Mouse (Mus musculus) heart, adult 2 months (tissue): ENCODE data around the gene Tekt4.

Experiments
- CTCF ChIP-seq: fragments of 200-600 bp; IDR thresholded peaks from 2 replicates; pipeline ENCODE4 v1.8.1; 2022; ENCODE audit warnings: antibody characterized with exemption, mild to moderate bottlenecking, moderate library complexity
- EP300 ChIP-seq: fragments of 200-500 bp; IDR thresholded peaks from 2 replicates; pipeline ENCODE4 v1.6.1; 2011; ENCODE audit warnings: low read depth, low read length, control low read depth; ENCODE audit not compliant: insufficient read depth
- POLR2A ChIP-seq: fragments of 200-500 bp; IDR thresholded peaks from 2 replicates; pipeline ENCODE4 v1.6.1; 2011; ENCODE audit warnings: mild to moderate bottlenecking, low read depth, low read length, control low read depth; ENCODE audit not compliant: insufficient read depth

DNA sequence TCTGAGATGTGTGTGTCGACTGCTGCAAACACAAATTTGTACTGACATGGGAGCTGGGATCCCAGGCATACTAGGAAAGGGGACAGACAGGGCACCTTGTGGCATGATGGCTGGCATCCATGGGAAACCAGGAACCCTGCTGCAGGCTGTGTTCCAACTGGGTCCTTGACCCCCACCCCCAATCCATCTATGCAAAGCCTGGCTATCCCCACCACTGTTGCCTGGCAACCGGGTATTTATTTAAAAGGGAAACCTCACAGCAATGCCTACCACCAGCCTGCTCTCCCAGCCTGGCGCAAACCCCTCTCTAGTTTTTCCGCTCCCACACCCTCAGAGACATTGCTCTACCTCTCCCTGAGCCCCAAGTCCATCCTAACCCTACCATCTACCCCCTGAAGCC, 47.1 kb upstream of the Tekt4 start:
- TF ChIP-seq EP300, result no peak
- TF ChIP-seq CTCF, result no peak
- no peak for TF ChIP-seq POLR2A
